Mouse (Mus musculus) forebrain, embryonic 13.5 days (tissue): ENCODE data around the gene Gm16485. TPM values are rescaled to one million over a fixed set of nuclear protein-coding genes. Genes with fewer than 3 reads are reported as not detected.

ENCODE experiments used
- polyA plus RNA-seq: library from polyadenylated mRNA; unstranded; fragments of >200 nt; fragmentation: Nextera tagmentation; extraction: Ambion mirVana; gene quantifications from 2 replicates; pipeline ENCODE4 v1.2.1, GENCODE M21; 2015

Gene Gm16485
- polyA plus RNA-seq, 1 experiment from 2014 or later = 0.10 TPM

Other genes with a start within 250 kb of the Gm16485 start
- 0.36 and 0.60 TPM in 2 replicates for gene Pgr, start 72.0 kb upstream of the Gm16485 start, polyA plus RNA-seq